Mouse (Mus musculus) thymus, adult 18-20 months (tissue): Measurements from ENCODE around the gene Trappc6b.
"Not testable (repeated sequence)": the region's sequence is repeated elsewhere in the genome, so short reads cannot be mapped to it uniquely, and the experiment has no call there.

Source experiments
- DNase-seq, 2 experiments: peaks; one replicate each; pipeline ENCODE4 v3.0.0; 2022; ENCODE audit warnings: mixed read lengths in 2 of 2

The Trappc6b gene

GRCm38 (mm10) chr12:59060993-59061595, at the start of gene Trappc6b:
Trappc6b (minus strand) TSS chr12:59061472.
- DNase-seq = peak; percentile 49 to 61

DNA sequence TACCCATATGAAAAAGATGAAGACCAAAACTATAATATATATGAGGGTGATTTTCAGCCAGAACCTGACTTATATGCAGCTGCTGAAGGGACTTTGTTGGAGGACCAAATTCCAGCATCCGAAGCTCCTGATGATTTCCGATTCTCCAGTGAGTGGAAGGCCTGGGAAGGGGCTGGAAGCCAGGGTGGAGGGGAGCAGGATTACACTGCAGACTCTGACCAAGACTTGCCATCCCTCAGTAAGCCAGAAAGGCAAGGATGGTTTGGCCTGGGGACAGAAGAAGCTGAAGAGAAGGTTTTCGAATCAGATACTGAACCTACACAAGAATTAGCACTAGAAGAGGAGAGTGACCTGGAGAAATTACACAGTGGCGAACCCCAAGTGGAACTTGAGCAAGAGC, 46.7 kb upstream of the Trappc6b start:
- no peak for DNase-seq

DNA sequence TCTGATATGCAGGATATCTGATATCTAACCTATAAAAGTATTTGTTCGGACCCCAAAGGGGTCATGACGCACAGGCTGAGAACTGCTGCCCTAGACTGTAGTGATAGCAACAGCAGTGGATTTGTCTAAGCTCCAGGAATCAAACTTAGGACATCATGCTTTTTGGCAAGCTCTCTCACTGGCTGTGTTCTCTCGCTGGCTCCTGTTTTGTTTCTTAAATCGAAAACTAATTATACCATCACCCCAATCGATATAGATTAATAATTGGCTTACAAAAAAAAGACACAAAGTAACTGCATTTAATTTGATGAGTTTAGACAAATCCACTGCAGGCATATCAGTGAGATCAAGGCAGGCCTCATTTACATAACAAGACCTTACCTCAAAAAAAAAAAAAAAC, 45.2 kb upstream of the Trappc6b start:
- DNase-seq = no peak

- no peak for DNase-seq
These were observed 44.6 kb upstream of the Trappc6b start for GRCm38 (mm10) chr12:59105914-59106313.

GRCm38 (mm10) chr12:59104771-59105170, 43.5 kb upstream of the Trappc6b start:
- no peak for DNase-seq

DNA sequence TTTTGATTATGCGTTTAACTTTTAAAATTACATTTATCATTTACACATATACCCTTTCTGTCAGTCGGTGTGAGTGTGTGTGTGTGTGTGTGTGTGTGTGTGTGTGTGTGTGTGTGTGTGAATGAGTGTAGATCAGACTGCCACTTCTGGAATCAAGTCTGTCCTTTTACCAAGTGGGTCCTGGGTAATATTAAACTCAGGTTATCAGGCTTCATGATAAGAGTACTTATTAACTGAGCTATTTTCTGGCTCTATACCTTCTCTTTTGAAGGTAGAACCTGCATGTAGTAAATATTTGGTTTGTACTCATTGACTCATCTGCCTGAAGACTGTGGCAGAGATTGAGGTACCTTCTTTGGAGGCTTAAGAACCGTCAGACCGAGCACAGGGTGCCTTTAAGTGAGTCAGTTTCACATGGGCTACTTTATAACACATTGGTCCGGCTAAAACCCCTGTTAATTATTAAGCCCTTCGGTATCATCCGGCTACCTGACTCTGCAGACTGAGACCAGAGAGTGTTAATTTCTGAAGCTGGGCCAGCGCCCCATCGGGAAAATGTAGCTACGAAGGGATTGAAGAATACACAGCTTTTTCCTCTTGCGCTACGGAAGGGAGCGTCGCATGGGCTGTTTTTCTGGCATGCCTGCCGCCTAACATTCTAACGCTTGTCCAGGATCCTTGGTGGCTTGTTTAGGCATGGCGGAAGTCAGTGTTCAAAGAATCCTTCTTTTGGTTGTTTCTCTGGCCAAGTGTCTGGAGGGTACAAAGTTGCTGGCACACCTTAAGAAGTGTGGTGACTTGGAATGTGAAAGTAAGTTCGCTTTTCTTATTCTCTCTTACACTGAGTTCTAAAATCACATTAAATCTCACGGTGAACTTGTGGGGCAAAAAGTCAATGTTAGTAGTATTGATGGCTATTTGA, 34.1 kb upstream of the Trappc6b start, which contains the start of gene Mia2:
Gene Mia2 (plus strand): TSS at position 696 of the 922 bp plus-strand sequence.
- no peak for DNase-seq

DNA sequence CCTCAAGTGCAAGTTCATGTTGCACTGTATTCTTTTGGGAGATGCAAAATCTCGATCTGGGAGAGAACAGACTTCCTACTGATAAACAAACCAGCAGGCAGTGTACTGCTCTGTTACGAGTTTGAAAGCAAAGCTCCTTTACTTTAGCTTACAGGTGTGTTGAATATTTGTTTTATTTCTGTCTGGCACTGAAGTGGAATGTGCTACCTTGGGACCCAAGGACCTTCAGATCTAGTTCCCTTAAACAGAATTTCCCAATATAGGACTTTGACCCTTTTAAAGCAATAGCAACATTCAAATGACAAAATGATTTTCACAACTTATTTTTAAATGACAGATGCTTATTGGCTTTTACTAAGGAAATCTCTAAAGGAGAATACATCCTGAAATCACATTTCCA, 32.3 kb upstream of the Trappc6b start:
- DNase-seq = no peak

- no peak for DNase-seq
These were observed 24.9 kb upstream of the Trappc6b start for GRCm38 (mm10) chr12:59086171-59086570.

DNA sequence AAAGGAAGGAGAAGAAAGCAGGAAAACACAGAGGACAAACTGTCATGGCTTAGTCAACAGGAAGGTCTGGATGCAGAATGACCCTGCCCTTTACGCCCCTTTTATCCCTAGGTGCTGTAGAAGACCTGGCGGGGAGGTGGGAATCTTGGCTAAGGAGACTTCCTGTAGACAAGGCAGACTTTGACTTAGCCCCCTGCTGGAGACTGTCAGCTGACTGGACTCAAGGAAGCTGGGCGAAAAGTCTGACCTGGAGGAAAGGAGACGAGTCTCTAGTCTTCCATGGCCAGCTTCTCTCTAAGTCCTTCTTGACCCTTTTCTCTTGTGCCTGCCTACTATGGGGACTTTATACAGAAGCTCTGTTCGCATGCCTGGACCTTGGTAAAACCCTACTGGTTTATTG, 23.2 kb upstream of the Trappc6b start:
- DNase-seq = no peak

DNA sequence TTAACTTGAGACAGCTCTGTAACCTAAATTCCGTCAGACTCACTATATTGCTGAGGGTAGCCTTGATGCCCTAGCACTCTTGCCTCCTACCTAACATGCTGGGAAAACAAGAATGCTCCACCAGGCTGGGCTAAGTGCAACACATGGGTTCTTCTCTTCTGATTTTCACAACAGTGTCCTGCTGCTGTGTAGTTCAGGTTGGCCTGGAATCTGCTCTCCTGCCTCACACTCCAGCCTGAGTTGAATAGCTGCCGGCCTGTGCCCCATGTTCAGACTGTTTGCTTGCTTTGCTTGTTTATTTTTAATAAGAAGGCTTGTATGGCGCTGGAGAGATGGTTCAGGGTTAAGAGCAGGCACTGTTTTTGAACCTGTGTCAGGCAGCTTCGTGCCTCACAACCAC, 19.2 kb upstream of the Trappc6b start:
- no peak for DNase-seq

GRCm38 (mm10) chr12:59077883-59078282, 16.6 kb upstream of the Trappc6b start:
- DNase-seq = no peak

DNA sequence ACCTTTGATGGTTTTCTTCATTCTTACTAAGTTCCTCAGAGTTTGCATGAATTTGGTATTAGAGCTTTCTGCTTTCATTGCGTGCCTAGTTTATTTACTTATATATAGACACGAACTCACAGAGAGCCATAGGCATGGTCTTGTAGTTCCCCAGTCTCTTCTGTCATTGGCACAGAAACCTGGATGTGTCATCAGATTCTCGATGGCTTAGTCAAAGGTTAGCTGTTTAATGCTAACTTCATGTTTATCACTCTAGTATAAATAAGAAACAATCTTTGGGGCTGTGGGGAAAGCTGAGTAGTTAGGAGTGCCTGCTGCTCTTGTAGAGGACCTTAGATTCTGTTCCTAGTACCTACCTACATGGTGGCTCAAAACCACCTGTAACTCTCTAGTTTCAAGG, 15.7 kb upstream of the Trappc6b start:
- no peak for DNase-seq

GRCm38 (mm10) chr12:59074052-59074451, 12.8 kb upstream of the Trappc6b start:
- no peak for DNase-seq

- DNase-seq = no peak
These were observed 11.0 kb upstream of the Trappc6b start for GRCm38 (mm10) chr12:59072286-59072685.

GRCm38 (mm10) chr12:59068791-59069190, 7.5 kb upstream of the Trappc6b start:
- no peak for DNase-seq

- DNase-seq = peak; percentile 50 to 54
These were observed 5.8 kb upstream of the Trappc6b start for GRCm38 (mm10) chr12:59067095-59067494.

DNA sequence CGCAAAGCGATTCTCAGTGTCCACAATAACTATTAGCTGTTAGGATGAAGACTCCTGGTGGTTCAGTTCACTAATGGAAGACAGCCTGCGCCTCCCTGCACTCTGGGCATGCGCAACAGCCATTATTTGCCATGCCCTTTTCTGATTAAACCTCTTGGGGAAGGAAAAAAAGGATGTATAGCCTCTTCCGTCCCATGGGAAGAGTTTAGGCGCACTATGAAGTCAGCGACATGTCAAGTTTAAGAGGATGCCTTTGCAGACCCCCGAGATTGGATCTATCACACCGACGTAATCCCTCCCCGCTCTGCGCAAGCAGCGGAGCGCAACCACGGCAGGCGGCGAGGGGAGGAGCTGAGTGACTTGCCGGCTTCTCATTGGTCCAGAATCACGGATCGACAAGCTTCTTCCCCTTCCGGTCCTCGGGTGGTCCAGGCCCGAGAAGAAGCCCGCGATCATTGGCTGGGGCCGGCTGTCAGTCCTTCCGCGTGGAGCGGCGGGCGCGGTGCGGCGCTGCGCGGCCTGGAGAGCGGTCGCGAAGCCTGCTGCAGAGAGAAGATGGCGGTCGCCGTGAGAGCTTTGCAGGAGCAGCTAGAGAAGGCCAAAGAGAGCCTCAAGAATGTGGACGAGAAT, 5.3 kb upstream of the Trappc6b start, which contains the start of gene Pnn:
Gene Pnn (plus strand): TSS at position 437 of the 630 bp plus-strand sequence.
- DNase-seq = peak; percentile 97

GRCm38 (mm10) chr12:59065776-59066175, 4.5 kb upstream of the Trappc6b start:
- no peak for DNase-seq

DNA sequence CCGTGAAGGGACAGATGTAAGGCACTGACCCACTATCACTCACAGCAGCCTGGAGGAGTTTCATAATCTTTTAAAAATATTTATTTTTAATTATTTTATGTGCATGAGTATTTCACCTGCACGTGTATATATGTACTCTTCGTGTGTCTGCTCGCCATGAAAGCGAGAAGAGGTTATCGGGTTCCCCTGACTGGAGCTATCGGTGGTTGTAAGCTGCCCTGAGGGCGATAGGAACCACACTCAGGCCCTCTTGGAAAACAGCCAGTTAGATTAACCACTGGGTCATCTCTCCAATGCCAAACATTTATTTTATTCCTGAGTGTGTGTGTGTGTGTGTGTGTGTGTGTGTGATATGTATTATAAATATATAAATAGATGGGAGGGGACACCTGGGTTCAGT, 3.6 kb upstream of the Trappc6b start:
- DNase-seq = no peak

- no peak for DNase-seq
These were observed 950 bp downstream of the Trappc6b start for GRCm38 (mm10) chr12:59060322-59060721.

GRCm38 (mm10) chr12:59058242-59058641, 3.0 kb downstream of the Trappc6b start:
- DNase-seq = not testable (repeated sequence)

- no peak for DNase-seq
These were observed 5.0 kb downstream of the Trappc6b start for GRCm38 (mm10) chr12:59056222-59056621.

- DNase-seq = no peak
These were observed 5.9 kb downstream of the Trappc6b start for GRCm38 (mm10) chr12:59055196-59055850.
